Mouse (Mus musculus) hindbrain, embryonic 13.5 days (tissue): ENCODE data around the gene Smyd4. TPM values are rescaled to one million over a fixed set of nuclear protein-coding genes. Genes with fewer than 3 reads are reported as not detected.
"Not testable (repeated sequence)": the region's sequence is repeated elsewhere in the genome, so short reads cannot be mapped to it uniquely, and the experiment has no call there.

Source experiments
- ATAC-seq: fragments of 200-750 bp; cut with Nextera tagmentation; 2 replicates; pipeline ENCODE4 v1.8.0; 2017; ENCODE audit warnings: moderate TSS enrichment; ENCODE audit not compliant: low FRiP score
- H3K27ac ChIP-seq: fragments of 300-500 bp; sonication (generic); 2 replicates; pipeline ENCODE4 v1.5.1; 2015; ENCODE audit warnings: inconsistent platforms, mild to moderate bottlenecking, moderate library complexity
- H3K27me3 ChIP-seq: fragments of 300-500 bp; sonication (generic); 2 replicates; pipeline ENCODE4 v1.6.1; 2015; ENCODE audit warnings: mild to moderate bottlenecking, inconsistent platforms
- H3K36me3 ChIP-seq: fragments of 300-500 bp; sonication (generic); 2 replicates; pipeline ENCODE4 v1.6.1; 2015; ENCODE audit warnings: mild to moderate bottlenecking, inconsistent platforms
- H3K4me1 ChIP-seq: fragments of 300-500 bp; sonication (generic); replicated peaks from 2 replicates; pipeline ENCODE4 v1.6.1; 2015; ENCODE audit warnings: inconsistent platforms
- H3K4me2 ChIP-seq: fragments of 300-500 bp; sonication (generic); 2 replicates; pipeline ENCODE4 v1.6.1; 2015; ENCODE audit warnings: inconsistent platforms, mild to moderate bottlenecking, moderate library complexity
- H3K4me3 ChIP-seq: fragments of 300-500 bp; sonication (generic); 2 replicates; pipeline ENCODE4 v1.5.1; 2015; ENCODE audit warnings: mild to moderate bottlenecking, inconsistent platforms
- H3K9ac ChIP-seq: fragments of 300-500 bp; sonication (generic); 2 replicates; pipeline ENCODE4 v1.6.1; 2015; ENCODE audit warnings: mild to moderate bottlenecking, inconsistent platforms
- H3K9me3 ChIP-seq: fragments of 300-500 bp; sonication (generic); 2 replicates; pipeline ENCODE4 v1.6.1; 2016; ENCODE audit warnings: inconsistent platforms
- WGBS: fragments of 180-500 bp; shearing (Covaris S2); methylation state at CpG from one replicate; pipeline ENCODE4 v1.1.7; 2015; 5-methylcytosine and 5-hydroxymethylcytosine counted together
- polyA plus RNA-seq: library from polyadenylated mRNA; unstranded; fragments of >200 nt; fragmentation: Nextera tagmentation; extraction: Ambion mirVana; gene quantifications from 2 replicates; pipeline ENCODE4 v1.2.1, GENCODE M21; 2015

Smyd4 gene
- polyA plus RNA-seq, 1 experiment from 2014 or later, result 16.9 TPM

DNA sequence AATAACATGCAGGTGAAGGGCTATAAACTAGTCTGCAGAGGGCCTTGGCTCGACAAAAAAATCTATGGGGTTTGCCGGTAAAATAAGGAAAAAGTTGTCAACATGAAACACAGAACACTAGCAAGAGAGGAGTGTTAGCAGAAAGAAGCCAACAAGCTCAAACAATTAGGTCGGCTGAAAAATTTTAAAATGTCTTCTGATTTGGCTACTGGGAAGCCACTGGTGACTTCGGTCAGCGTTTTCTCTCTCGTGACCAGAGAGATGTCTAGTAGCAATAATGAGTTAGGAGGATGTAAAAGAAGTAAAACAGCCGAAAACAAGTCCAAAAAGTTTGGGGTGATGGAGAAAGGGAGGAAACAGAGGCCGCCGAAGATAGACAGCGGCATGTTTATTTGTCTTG, 637 bp upstream of the Smyd4 start:
- Histone ChIP-seq H3K27me3 (no peaks in the 10 kb centered on the region), H3K4me2 (peak overlapping the region; percentile 82), H3K36me3 (no peaks in the 10 kb centered on the region), H3K9ac (peak overlapping the region; percentile 76), H3K4me3 (peak overlapping the region; percentile 61), H3K27ac (no peak overlapping the region), H3K4me1 (peaks cover 25% of the 10 kb centered on the region), H3K9me3 (no peaks in the 10 kb centered on the region)
- 2% methylated on average over 10 of the region's 10 CpGs for WGBS
- ATAC-seq, result no peak

GRCm38 (mm10) chr11:75348890-75349261, 643 bp downstream of the Smyd4 start:
- Histone ChIP-seq H3K9me3 (no peaks in the 10 kb centered on the region), H3K36me3 (0 out of 2 replicates have a peak, but pooled peaks cover 4% of the 10 kb centered on the region), H3K4me2 (peak overlapping the region; percentile 82), H3K9ac (peak overlapping the region; percentile 76), H3K27me3 (no peaks in the 10 kb centered on the region), H3K27ac (no peak overlapping the region; the same call in 1 of the 2 replicates), H3K4me1 (peaks cover 25% of the 10 kb centered on the region), H3K4me3 (peak overlapping the region; percentile 61)
- ATAC-seq, result no peak
- 51% methylated on average over 10 of the region's 10 CpGs for WGBS

DNA sequence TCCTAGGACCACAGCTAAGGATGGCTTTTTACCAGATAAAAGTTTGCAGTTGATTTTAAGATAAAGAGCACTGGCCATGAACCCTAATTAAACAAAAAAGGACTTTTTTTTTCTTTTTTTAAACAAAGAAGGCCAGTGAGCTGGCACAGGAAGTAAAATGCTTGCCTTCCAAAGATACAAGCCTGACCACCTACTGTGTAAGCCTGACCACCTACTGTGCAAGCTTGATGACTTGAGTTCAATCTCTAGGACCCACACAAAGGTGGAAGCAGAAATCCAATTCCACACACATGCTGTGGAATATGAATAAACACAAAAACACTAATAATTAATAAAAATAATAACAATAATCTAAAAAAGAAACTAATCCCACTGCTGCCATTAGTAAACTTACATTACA, 3.0 kb downstream of the Smyd4 start:
- no peaks in the 10 kb centered on the region for H3K9me3 ChIP-seq
- peaks cover 20% of the 10 kb centered on the region for H3K4me1 ChIP-seq
- no peak overlapping the region for H3K27ac ChIP-seq
- H3K9ac ChIP-seq, result no peak overlapping the region
- no peaks in the 10 kb centered on the region for H3K27me3 ChIP-seq
- H3K36me3 ChIP-seq, result 0 out of 2 replicates have a peak, but pooled peaks cover 4% of the 10 kb centered on the region
- H3K4me2 ChIP-seq, result no peak overlapping the region
- no peak overlapping the region for H3K4me3 ChIP-seq
- ATAC-seq, result no peak

DNA sequence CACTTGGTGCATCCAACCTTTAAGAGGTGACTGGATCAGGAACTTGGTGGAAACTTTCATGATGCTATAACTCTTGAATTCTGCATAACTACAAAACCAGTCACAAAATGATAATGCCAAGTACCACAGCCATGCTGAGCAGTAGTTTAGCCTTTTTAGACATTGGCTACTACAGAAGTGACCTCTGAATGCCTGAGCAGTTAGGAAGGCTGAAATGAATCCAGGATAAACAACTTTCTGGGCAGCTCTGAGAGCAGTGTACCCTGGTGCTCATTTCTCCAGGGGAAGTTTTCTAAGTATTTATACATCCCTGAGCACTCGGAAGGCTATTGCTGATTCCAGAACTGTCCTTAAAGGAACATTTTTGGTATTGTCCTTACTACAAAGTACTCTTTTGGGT, 7.2 kb downstream of the Smyd4 start:
- 77% methylated on average over 1 of the region's 1 CpGs for WGBS
- H3K9ac ChIP-seq, result no peak overlapping the region
- H3K27ac ChIP-seq, result no peak overlapping the region
- H3K36me3 ChIP-seq, result 0 out of 2 replicates have a peak, but pooled peaks cover 4% of the 10 kb centered on the region
- H3K4me3 ChIP-seq, result no peak overlapping the region
- ATAC-seq, result no peak
- H3K4me2 ChIP-seq, result no peak overlapping the region
- H3K27me3 ChIP-seq, result no peaks in the 10 kb centered on the region
- H3K9me3 ChIP-seq, result no peaks in the 10 kb centered on the region
- H3K4me1 ChIP-seq, result no peaks in the 10 kb centered on the region

DNA sequence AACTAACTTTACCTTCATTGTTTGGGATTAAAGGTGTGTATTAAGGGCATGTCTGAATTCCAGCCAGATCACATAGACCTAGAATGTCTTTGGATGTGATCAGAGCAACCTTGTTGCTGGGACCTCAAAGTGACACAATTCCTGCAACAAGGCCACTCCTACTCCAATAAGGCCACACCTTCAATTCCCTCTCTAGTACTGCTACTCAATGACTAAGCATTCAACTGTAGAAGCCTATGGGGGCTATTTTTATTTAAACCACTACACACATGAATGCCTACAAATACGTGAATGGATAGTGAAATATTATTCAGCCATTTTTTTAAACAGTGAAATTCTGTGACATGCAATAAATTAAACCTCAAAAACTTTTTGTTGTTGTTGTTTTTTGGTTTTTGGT, 28.9 kb downstream of the Smyd4 start:
- 98% methylated on average over 1 of the region's 1 CpGs for WGBS
- Histone ChIP-seq H3K9me3 (no peaks in the 10 kb centered on the region), H3K27me3 (no peaks in the 10 kb centered on the region), H3K27ac (no peak overlapping the region), H3K4me2 (no peak overlapping the region), H3K4me3 (no peak overlapping the region), H3K36me3 (no peaks in the 10 kb centered on the region), H3K9ac (no peak overlapping the region), H3K4me1 (no peaks in the 10 kb centered on the region)
- no peak for ATAC-seq

GRCm38 (mm10) chr11:75378786-75379185, 30.6 kb downstream of the Smyd4 start:
- not testable (repeated sequence) for H3K27ac ChIP-seq, H3K4me2 ChIP-seq, H3K4me3 ChIP-seq, H3K9ac ChIP-seq, H3K9me3 ChIP-seq, H3K4me1 ChIP-seq, ATAC-seq, H3K36me3 ChIP-seq, H3K27me3 ChIP-seq
- WGBS, result 88% methylated on average over 2 of the region's 2 CpGs

- not testable (repeated sequence) for H3K4me3 ChIP-seq, H3K27me3 ChIP-seq, H3K9me3 ChIP-seq, H3K4me1 ChIP-seq, H3K4me2 ChIP-seq, H3K36me3 ChIP-seq, H3K27ac ChIP-seq, H3K9ac ChIP-seq, ATAC-seq
- 55% methylated on average over 3 of the region's 3 CpGs for WGBS
Observed at GRCm38 (mm10) chr11:75383529-75383928, 35.3 kb downstream of the Smyd4 start.

- no peak overlapping the region for H3K9ac ChIP-seq
- ATAC-seq, result no peak
- 85% methylated on average over 1 of the region's 1 CpGs for WGBS
- H3K27ac ChIP-seq, result no peak overlapping the region
- no peaks in the 10 kb centered on the region for H3K9me3 ChIP-seq
- H3K4me1 ChIP-seq, result 0 out of 2 replicates have a peak, but pooled peaks cover 6% of the 10 kb centered on the region
- H3K4me3 ChIP-seq, result no peak overlapping the region
- no peaks in the 10 kb centered on the region for H3K27me3 ChIP-seq
- no peak overlapping the region for H3K4me2 ChIP-seq
- H3K36me3 ChIP-seq, result 0 out of 2 replicates have a peak, but pooled peaks cover 4% of the 10 kb centered on the region
Observed at GRCm38 (mm10) chr11:75395611-75396010, 47.4 kb downstream of the Smyd4 start.

GRCm38 (mm10) chr11:75397452-75397851, 49.2 kb downstream of the Smyd4 start:
- 0 out of 2 replicates have a peak, but pooled peaks cover 7% of the 10 kb centered on the region for H3K36me3 ChIP-seq
- ATAC-seq, result no peak
- WGBS, result 79% methylated on average over 7 of the region's 7 CpGs
- H3K9me3 ChIP-seq, result no peaks in the 10 kb centered on the region
- no peak overlapping the region for H3K4me2 ChIP-seq
- no peak overlapping the region for H3K4me3 ChIP-seq
- no peak overlapping the region for H3K9ac ChIP-seq
- H3K27me3 ChIP-seq, result no peaks in the 10 kb centered on the region
- no peak overlapping the region for H3K27ac ChIP-seq
- peaks cover 8% of the 10 kb centered on the region; the same call in 1 of the 2 replicates for H3K4me1 ChIP-seq

DNA sequence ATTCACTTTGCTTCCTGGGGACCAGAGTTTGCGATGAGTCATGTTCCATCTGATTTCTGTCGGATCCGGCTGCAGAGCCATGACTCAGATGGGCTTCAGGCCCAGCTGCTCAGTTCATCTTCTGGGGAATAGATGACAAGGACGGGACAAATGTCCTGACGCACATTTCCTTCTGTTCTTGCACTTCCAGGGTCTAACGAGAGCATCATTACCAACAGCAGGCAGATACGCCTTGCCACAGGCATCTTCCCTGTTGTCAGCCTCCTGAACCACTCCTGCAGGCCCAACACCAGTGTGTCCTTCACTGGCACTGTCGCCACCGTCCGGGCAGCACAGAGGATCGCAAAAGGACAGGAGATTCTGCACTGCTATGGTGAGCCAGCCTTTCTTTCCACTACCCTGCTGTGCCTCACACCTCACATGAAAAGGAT, 51.2 kb downstream of the Smyd4 start:
- Histone ChIP-seq H3K4me3 (no peak overlapping the region), H3K9me3 (no peaks in the 10 kb centered on the region), H3K9ac (peak overlapping the region; percentile 46; the same call in 1 of the 2 replicates), H3K4me2 (no peak overlapping the region), H3K27ac (no peak overlapping the region), H3K27me3 (no peaks in the 10 kb centered on the region), H3K36me3 (0 out of 2 replicates have a peak, but pooled peaks cover 7% of the 10 kb centered on the region), H3K4me1 (peaks cover 8% of the 10 kb centered on the region; the same call in 1 of the 2 replicates)
- 86% methylated on average over 11 of the region's 11 CpGs for WGBS
- ATAC-seq, result no peak

- H3K27me3 ChIP-seq, result no peaks in the 10 kb centered on the region
- ATAC-seq, result no peak
- WGBS, result 68% methylated on average over 9 of the region's 9 CpGs
Observed at GRCm38 (mm10) chr11:75400099-75400498, 51.9 kb downstream of the Smyd4 start.

GRCm38 (mm10) chr11:75402271-75402690, 54.0 kb downstream of the Smyd4 start:
- H3K9ac ChIP-seq, result no peak overlapping the region
- H3K9me3 ChIP-seq, result no peaks in the 10 kb centered on the region
- peaks cover 7% of the 10 kb centered on the region; the same call in 1 of the 2 replicates for H3K36me3 ChIP-seq
- H3K4me1 ChIP-seq, result peaks cover 8% of the 10 kb centered on the region; the same call in 1 of the 2 replicates
- peak; percentile 46; the same call in 1 of the 2 replicates for ATAC-seq
- H3K4me2 ChIP-seq, result no peak overlapping the region
- WGBS, result 66% methylated on average over 5 of the region's 5 CpGs
- H3K27me3 ChIP-seq, result no peaks in the 10 kb centered on the region
- H3K27ac ChIP-seq, result no peak overlapping the region
- H3K4me3 ChIP-seq, result no peak overlapping the region

More at GRCm38 (mm10) chr11:75400099-75400498, 51.9 kb downstream of the Smyd4 start:
- Histone ChIP-seq H3K27ac (no peak overlapping the region; the same call in 1 of the 2 replicates), H3K4me1 (peaks cover 8% of the 10 kb centered on the region; the same call in 1 of the 2 replicates), H3K4me3 (no peak overlapping the region), H3K4me2 (no peak overlapping the region), H3K9me3 (no peaks in the 10 kb centered on the region), H3K36me3 (peaks cover 7% of the 10 kb centered on the region; the same call in 1 of the 2 replicates), H3K9ac (no peak overlapping the region)
